Mouse (Mus musculus) adrenal gland, adult (tissue): ENCODE results near the gene Patz1.

Experiments used
- DNase-seq, 2 experiments: peaks; one replicate each; pipeline ENCODE4 v3.0.0; 2022 to 2023; ENCODE audit warnings: low spot score in 1 of 2; ENCODE audit not compliant: inconsistent age in 2 of 2

Gene Patz1

GRCm38 (mm10) chr11:3328806-3329775 lies 40.4 kb downstream of the Patz1 start:
- DNase-seq, result no peak

- peak in 1 of 2 experiments; percentile 38 for DNase-seq
Measured at GRCm38 (mm10) chr11:3329891-3330451, 41.3 kb downstream of the Patz1 start, which contains the start of gene Pik3ip1. TSS of gene Pik3ip1 (plus strand) at chr11:3330401.

GRCm38 (mm10) chr11:3330566-3330965 lies 41.9 kb downstream of the Patz1 start:
- DNase-seq, result peak; percentile 86 to 95

- peak; percentile 43 to 80 for DNase-seq
Measured at GRCm38 (mm10) chr11:3330991-3331750, 42.5 kb downstream of the Patz1 start.

GRCm38 (mm10) chr11:3331756-3332642 lies 43.3 kb downstream of the Patz1 start:
- DNase-seq, result peak; percentile 97

- DNase-seq, result peak in 1 of 2 experiments; percentile 55
Measured at GRCm38 (mm10) chr11:3333111-3333695, 44.5 kb downstream of the Patz1 start.

- DNase-seq, result peak in 1 of 2 experiments; percentile 80
Measured at GRCm38 (mm10) chr11:3334141-3334710, 45.6 kb downstream of the Patz1 start.

- DNase-seq, result no peak
Measured at GRCm38 (mm10) chr11:3334711-3335316, 46.1 kb downstream of the Patz1 start.

GRCm38 (mm10) chr11:3335651-3336216 lies 47.1 kb downstream of the Patz1 start:
- DNase-seq, result peak; percentile 63 to 81

GRCm38 (mm10) chr11:3336602-3337001 lies 47.9 kb downstream of the Patz1 start:
- no peak for DNase-seq

- DNase-seq, result peak in 1 of 2 experiments; percentile 55
Measured at GRCm38 (mm10) chr11:3337173-3337955, 48.7 kb downstream of the Patz1 start.

GRCm38 (mm10) chr11:3337961-3338360 lies 49.3 kb downstream of the Patz1 start:
- DNase-seq, result no peak

- DNase-seq, result no peak
Measured at GRCm38 (mm10) chr11:3341476-3341875, 52.8 kb downstream of the Patz1 start.

- no peak for DNase-seq
Measured at GRCm38 (mm10) chr11:3344916-3345315, 56.2 kb downstream of the Patz1 start.

GRCm38 (mm10) chr11:3346351-3346750 lies 57.7 kb downstream of the Patz1 start:
- DNase-seq, result no peak

GRCm38 (mm10) chr11:3347091-3347834 lies 58.6 kb downstream of the Patz1 start:
- DNase-seq, result peak; percentile 82 to 94

- no peak for DNase-seq
Measured at GRCm38 (mm10) chr11:3347835-3348195, 59.1 kb downstream of the Patz1 start.
